Mouse (Mus musculus) liver, embryonic 14.5 days (tissue): ENCODE data around the gene Zfp773. TPM values are rescaled to one million over a fixed set of nuclear protein-coding genes. Genes with fewer than 3 reads are reported as not detected.
"Not testable (repeated sequence)": the region's sequence is repeated elsewhere in the genome, so short reads cannot be mapped to it uniquely, and the experiment has no call there.

Experiments
- ATAC-seq: fragments of 200-750 bp; cut with Nextera tagmentation; 2 replicates; pipeline ENCODE4 v1.8.0; 2017; ENCODE audit warnings: moderate number of reproducible peaks, mild to moderate bottlenecking, moderate library complexity; ENCODE audit not compliant: insufficient read depth
- DNase-seq, 3 experiments: peaks; one replicate each; pipeline ENCODE4 v3.0.0-alpha.2; 2012 to 2013; ENCODE audit warnings: low read depth in 3 of 3, low spot score in 3 of 3
- H3K27ac ChIP-seq: fragments of 300-500 bp; sonication (generic); 2 replicates; pipeline ENCODE4 v1.5.1; 2014; ENCODE audit warnings: moderate library complexity, mild to moderate bottlenecking, control low read depth, inconsistent platforms
- H3K27me3 ChIP-seq: fragments of 300-500 bp; sonication (generic); 2 replicates; pipeline ENCODE4 v1.6.1; 2014; ENCODE audit warnings: mild to moderate bottlenecking, low read length, moderate library complexity; ENCODE audit not compliant: control insufficient read depth, insufficient read depth
- H3K36me3 ChIP-seq: fragments of 300-500 bp; sonication (generic); replicated peaks from 2 replicates; pipeline ENCODE4 v1.6.1; 2014; ENCODE audit warnings: low read depth; ENCODE audit not compliant: control insufficient read depth, insufficient read depth
- H3K4me1 ChIP-seq, 2 experiments: fragments of 200-500 bp in 1 of 2; fragments of 300-500 bp in 1 of 2; sonication (generic) in 1 of 2; replicated peaks; 2 replicates each; pipeline ENCODE4 v1.6.1; 2012 to 2014; ENCODE audit warnings: antibody characterized with exemption in 1 of 2, inconsistent platforms in 1 of 2, low read length in 1 of 2; ENCODE audit not compliant: control insufficient read depth in 2 of 2, insufficient read depth in 2 of 2
- H3K4me2 ChIP-seq: fragments of 300-500 bp; sonication (generic); 2 replicates; pipeline ENCODE4 v1.6.1; 2014; ENCODE audit warnings: low read depth, mild to moderate bottlenecking, control low read depth, moderate library complexity
- H3K4me3 ChIP-seq, 2 experiments: fragments of 200-500 bp in 1 of 2; fragments of 300-500 bp in 1 of 2; sonication (generic) in 1 of 2; 2 replicates each; pipeline ENCODE4 v1.5.1; 2012 to 2014; ENCODE audit warnings: low read depth in 2 of 2, low read length in 2 of 2, mild to moderate bottlenecking in 2 of 2, control low read depth in 1 of 2, inconsistent platforms in 1 of 2, moderate library complexity in 1 of 2; ENCODE audit not compliant: insufficient read depth in 1 of 2
- H3K9ac ChIP-seq: fragments of 300-500 bp; sonication (generic); replicated peaks from 2 replicates; pipeline ENCODE4 v1.6.1; 2014; ENCODE audit warnings: mild to moderate bottlenecking, control low read depth, moderate library complexity
- H3K9me3 ChIP-seq: fragments of 300-500 bp; sonication (generic); 2 replicates; pipeline ENCODE4 v1.6.1; 2016; ENCODE audit warnings: low read length, mixed read lengths; ENCODE audit not compliant: control insufficient read depth
- CTCF ChIP-seq: IDR thresholded peaks from 2 replicates; pipeline ENCODE4 v1.5.1; 2016; ENCODE audit warnings: antibody characterized with exemption, low read depth, control low read depth
- EP300 ChIP-seq: IDR thresholded peaks from 2 replicates; pipeline ENCODE4 v1.6.1; 2016; ENCODE audit warnings: antibody characterized with exemption, low read depth
- WGBS: fragments of 180-500 bp; shearing (Covaris S2); extraction: QIAGEN DNeasy Blood & Tissue Kit; methylation state at CpG from one replicate; pipeline ENCODE4 v1.1.7; 2014; ENCODE audit not compliant: insufficient replicate concordance; 5-methylcytosine and 5-hydroxymethylcytosine counted together
- polyA plus RNA-seq, 2 experiments: library from polyadenylated mRNA; depleted of rRNA in 1 of 2; stranded (reverse) in 1 of 2; unstranded in 1 of 2; fragments of >200 nt; fragmentation: Nextera tagmentation in 1 of 2; extraction: Ambion mirVana in 1 of 2; gene quantifications; 2 replicates each; pipeline versions ENCODE4 v1.2.1 to v1.2.3; 2012 to 2014

The Zfp773 gene
- polyA plus RNA-seq, 2 experiments: 0.09 to 0.17 TPM

DNA sequence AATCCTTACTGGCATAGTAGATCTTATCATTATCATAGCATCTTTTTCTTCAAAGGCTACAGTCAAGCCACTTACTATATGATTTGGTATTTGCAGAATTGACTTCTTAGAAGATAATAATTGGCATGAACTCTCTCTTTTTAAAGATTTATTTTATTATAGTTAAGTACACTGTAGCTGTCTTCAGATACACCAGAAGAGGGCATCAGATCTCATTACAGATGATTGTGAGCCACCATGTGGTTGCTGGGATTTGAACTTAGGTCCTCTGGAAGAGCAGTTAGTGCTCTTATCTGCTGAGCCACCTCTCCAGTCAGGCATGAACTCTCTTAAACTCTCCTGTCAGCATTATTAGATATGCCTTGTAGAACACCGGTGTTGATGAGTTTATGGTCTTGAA, 7.7 kb upstream of the Zfp773 start:
- Histone ChIP-seq H3K4me2 (no peak overlapping the region), H3K36me3 (no peaks in the 10 kb centered on the region), H3K9ac (no peak overlapping the region), H3K9me3 (no peaks in the 10 kb centered on the region), H3K4me1 (no peaks in the 10 kb centered on the region), H3K27ac (no peak overlapping the region), H3K4me3 (no peak overlapping the region), H3K27me3 (no peaks in the 10 kb centered on the region)
- DNase-seq (no peak), ATAC-seq (no peak)
- WGBS: 64% methylated on average over 1 of the region's 1 CpGs
- no peak for TF ChIP-seq EP300
- no peak for TF ChIP-seq CTCF

DNA sequence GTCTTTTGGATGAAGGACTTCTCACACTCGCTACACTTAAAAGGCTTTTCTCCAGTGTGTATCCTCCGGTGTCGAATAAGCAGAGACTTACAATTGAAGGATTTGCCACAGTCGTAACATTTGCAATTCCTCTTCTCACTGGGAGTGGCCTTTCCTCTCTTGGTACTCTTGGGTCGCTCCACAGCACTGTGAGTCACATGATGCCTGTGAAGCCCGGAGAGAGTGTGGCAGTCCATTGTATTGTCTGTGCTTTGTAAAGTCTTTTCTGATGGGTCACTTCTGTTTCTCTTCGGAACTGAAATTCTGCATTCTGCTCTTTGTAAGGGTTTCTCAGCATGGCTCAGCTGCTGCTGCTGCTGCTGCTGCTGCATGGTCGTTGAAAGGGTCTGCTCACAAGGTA, 3.8 kb downstream of the Zfp773 start:
- TF ChIP-seq EP300: no peak
- TF ChIP-seq CTCF: no peak

DNA sequence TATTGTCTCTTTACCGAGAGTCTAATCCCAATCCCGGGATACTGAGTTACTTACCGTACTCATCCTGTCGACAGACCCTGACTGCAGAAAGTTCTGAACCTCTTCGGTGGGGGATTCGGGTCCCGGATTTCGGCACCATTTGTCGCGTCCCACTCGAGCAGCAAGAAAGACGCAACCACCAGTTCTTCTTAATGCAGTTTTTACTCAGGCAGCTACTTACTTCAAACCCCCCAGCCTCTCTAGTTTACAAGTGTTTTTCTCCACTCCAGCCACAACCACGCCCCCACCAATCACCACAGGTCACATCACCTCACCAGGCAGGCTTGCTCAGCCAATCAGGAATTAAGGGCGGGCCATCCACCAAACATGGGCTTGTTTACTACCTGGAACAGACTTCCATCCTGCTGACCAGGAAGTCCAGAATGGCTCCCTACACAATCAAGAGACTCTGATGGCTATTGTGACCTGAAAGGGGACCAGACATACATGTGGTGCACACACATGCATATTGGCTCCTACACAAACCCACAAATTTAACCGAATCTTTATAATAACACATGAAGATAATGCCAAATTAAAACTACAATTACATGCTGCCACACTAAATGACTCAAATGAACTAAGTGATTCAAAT, 5.9 kb downstream of the Zfp773 start:
- 82% methylated on average over 14 of the region's 15 CpGs for WGBS
- H3K9ac ChIP-seq, DNase-seq, H3K27ac ChIP-seq, H3K4me1 ChIP-seq, H3K4me3 ChIP-seq, H3K9me3 ChIP-seq, H3K4me2 ChIP-seq, H3K36me3 ChIP-seq, H3K27me3 ChIP-seq, ATAC-seq: not testable (repeated sequence)

More for the DNA sequence above, 3.8 kb downstream of the Zfp773 start:
- WGBS: 64% methylated on average over 8 of the region's 8 CpGs
- Histone ChIP-seq H3K4me1 (no peaks in the 10 kb centered on the region), H3K4me3 (no peak overlapping the region), H3K4me2 (no peak overlapping the region), H3K9ac (no peak overlapping the region), H3K36me3 (no peaks in the 10 kb centered on the region), H3K27me3 (no peaks in the 10 kb centered on the region), H3K27ac (no peak overlapping the region), H3K9me3 (no peaks in the 10 kb centered on the region)
- ATAC-seq (no peak), DNase-seq (no peak)

DNA sequence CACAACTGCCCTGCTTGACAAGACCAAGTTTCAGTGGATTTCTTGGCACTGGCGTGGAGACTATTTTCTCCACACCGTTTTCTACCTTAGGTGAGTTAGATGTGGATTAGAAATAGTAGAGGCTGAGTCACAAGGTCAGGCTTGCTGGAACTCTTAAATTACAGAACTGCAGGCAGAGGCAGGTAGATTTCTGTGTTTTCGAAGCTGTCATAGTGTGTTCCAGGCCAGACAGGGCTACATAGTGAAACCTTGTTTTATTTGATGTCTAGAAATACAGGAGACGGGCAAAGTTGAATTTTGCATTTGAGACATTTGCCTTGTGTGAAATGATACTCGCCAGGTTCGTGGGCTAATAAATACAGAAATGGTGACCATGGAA, 15.0 kb downstream of the Zfp773 start:
- peaks cover 0 to 5% of the 10 kb centered on the region in 2 experiments; a peak in 3 of 4 replicates for H3K4me1 ChIP-seq
- ATAC-seq (no peak), DNase-seq (no peak)
- WGBS: 38% methylated on average over 6 of the region's 6 CpGs
- peak overlapping the region; percentile 68 to 89 for H3K4me3 ChIP-seq
- no peaks in the 10 kb centered on the region for H3K27me3 ChIP-seq
- peak overlapping the region; percentile 65 for H3K4me2 ChIP-seq
- H3K36me3 ChIP-seq: no peaks in the 10 kb centered on the region
- TF ChIP-seq EP300 (no peak), CTCF (no peak)
- H3K9me3 ChIP-seq: no peaks in the 10 kb centered on the region
- no peak overlapping the region for H3K27ac ChIP-seq
- H3K9ac ChIP-seq: no peak overlapping the region; the same call in 1 of the 2 replicates

DNA sequence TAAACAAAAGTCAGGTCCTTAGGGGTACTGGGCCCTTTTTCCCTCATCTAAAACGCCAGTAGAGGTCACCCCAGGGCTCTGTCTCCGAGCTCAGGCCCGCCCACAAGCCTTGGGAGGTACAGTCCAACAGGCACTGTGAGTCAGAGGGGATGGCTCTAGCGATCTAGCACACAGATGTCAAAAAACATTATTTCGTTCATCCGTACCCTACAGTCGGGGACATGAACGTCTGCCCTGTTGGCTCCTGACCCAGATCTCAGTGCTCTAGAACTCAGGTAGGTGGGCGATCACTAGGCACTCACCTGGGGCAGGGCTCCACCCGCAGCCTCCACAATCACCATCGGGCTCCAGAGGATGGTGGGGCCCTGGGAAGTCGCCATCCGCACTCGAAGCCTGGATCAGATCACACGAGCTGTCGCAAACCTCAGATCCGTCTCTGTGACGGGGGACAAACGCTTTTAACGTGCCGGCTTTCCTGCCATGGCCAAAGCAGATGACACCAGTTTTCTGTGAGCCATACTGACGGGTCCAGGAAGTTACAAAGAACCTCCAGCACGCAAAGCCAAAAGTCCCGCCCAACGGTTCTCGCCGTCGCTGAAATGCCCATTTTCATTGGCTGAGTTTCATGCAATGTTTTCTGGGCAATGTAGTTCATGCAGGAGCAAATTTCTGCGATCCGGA, 15.5 kb downstream of the Zfp773 start, which contains the start of gene Zfp954:
Zfp954 (minus strand) TSS at position 568 of the 681 bp plus-strand sequence.
- TF ChIP-seq EP300: no peak
- TF ChIP-seq CTCF: peak; percentile 66
- peak within 1 kb of the TSS; percentile 65 for H3K4me2 ChIP-seq
- under 1% methylated on average over 30 of the region's 30 CpGs for WGBS
- H3K27ac ChIP-seq: no peak within 1 kb of the TSS
- no peaks in the 10 kb centered on the region for H3K9me3 ChIP-seq
- peak within 1 kb of the TSS; percentile 68 to 89 for H3K4me3 ChIP-seq
- DNase-seq (peak; percentile 67 to 72 (median 68)), ATAC-seq (peak; percentile 92)
- H3K27me3 ChIP-seq: no peaks in the 10 kb centered on the region
- H3K36me3 ChIP-seq: no peaks in the 10 kb centered on the region
- H3K4me1 ChIP-seq: peaks cover 0 to 5% of the 10 kb centered on the region in 2 experiments; a peak in 3 of 4 replicates
- H3K9ac ChIP-seq: peak within 1 kb of the TSS; percentile 15
